Mouse (Mus musculus): ENCODE data around the gene Map3k14.
A peak's percentile ranks its signal among the peaks of the same experiment; 100 is the strongest.

Gene Map3k14

DNA sequence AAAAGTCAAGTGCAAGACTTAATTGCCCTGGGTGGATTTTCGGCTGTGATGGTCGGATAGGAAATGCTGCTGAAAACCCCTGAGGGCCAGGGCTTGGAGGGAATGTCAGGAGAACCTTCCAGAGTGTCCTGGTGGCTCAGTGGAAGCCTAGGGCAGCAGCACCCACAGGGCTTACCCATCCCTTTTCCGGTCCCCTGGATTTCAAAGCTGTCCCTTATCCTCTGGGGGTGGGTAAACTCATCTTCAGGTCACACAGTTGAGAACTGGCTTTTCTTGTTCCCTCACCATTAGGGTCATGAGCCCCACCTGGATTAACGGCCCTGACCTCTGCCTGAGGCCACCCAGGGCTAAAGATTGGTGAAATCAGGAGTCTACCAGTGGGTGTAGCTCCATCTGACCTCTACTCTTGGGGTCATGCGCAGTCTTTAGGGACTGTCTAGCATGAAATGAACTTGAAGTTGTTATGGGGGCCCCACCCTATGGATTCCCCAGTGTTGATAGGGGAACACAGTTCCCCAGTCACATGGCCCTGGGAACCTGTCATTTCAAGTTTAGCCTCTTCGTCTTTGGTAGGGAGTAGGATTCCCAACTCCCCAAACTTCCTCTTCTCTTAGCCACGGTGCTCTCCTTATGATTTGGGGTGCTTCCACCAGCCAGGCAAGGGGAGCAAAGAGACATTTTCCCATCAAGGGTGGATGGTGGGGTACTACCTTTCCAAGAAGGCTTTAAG, 94.1 kb downstream of the Map3k14 start:
- no peak for DNase-seq

- no peak for DNase-seq
Measured at GRCm38 (mm10) chr11:103172392-103173040, 94.8 kb downstream of the Map3k14 start.

DNA sequence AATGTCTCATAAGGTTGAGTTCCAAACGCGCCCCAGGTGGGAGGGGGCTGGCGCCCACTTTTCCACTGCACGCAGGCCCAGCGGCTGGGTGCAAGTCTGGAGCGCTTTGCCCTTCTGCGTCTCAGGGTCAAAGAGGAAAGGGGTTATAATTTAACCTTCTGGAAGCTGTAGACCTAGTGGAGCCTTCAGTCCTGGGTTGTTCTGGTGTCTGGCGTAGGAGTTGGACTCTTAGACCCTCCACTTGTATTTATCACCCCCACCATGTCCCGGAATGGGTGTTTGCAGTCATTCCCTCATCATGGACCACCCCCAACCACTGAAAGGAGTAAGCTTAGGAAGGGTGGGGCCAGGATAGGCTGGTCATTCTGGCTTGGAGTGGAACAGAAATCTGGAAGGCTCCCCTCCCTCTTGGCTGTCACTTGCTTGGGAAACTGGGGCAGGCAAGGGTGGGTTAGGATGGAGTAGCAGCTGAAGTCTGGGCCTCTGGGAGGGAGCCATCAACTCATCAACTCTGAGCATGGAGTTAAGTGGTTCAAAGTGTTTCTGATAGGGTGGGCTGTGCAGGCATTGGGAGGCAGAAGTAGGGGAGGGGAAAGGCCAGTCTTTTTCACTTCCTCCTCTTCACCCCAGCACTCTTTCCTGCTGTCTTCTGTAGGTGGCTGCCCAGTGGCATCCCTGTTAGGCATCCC, 95.4 kb downstream of the Map3k14 start:
- DNase-seq, result peak; percentile 87

DNA sequence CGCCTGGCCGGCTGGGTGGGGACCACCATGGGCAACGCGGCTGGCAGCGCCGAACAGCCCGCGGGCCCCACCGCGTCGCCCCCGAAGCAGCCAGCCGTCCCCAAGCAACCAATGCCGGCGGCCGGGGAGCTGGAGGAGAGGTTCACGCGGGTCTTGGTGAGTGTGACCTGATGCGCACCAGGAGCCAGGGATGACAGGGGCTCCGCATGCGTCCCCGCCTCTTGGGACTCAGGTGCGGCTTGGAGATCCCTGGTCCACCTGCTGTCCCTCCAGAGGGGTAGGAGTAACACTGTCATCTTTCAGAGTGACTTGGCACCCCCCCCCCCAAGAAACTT, 96.0 kb downstream of the Map3k14 start:
- DNase-seq, result no peak

DNA sequence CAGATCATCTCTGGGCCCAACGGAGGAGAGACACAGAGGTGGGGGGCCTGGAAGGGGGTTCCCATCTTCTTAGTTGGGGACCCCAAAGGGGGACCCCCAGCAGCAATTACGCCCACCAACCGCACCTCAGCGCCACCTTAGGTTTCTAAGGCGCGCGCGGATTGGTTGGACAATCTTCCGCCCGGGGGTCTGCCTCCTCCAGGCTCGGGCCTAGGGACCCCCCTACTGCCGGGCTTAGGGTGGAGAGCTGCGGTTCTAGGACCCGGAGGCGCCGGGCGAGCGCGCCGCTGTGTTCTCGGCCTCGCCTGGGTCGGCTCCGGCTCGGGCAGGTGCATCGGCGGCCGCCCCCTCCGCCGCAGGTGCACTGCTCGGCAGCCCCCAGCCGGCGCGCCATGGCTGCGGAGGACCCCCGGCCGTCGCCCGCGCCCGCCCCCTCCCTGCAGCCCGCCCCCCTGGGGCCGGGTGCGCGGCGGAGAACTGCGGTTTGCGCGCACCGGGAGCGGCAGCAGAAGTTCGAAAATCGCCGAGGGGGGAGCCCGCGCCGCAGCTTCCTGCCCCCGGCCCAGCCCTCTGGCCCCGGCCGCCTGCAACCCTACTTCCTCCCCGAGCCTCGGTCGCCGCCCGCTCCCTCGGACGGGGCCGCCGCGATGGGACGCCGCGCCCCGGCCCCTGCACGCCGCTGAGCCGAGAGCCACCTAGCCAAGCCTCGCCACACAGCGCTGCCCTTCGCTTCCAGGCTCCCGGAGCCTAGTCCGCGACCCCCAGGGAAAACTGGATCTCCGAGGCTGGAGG, 96.6 kb downstream of the Map3k14 start, which contains the start of gene Fmnl1:
TSS of gene Fmnl1 (plus strand) at position 614 of the 792 bp plus-strand sequence.
- peak; percentile 46 for DNase-seq

DNA sequence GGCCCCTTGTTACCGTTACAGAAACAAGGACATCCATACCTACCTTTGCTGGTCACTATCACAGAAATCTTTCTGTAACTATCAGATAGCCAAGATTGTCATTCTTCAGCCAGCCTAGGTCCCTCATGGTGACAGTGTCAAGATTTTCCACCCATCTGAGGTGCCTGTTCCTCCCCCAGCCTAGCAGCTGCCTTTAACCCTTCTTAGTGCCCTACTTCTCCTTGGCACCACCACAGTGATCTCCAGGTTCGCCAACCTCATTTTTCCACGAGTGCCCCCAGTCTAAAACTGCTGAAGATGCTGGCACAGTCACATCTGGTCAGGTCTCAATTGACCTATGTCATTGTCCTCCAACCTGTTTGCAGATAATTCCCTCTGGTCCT, 97.2 kb downstream of the Map3k14 start:
- DNase-seq, result no peak
